Mouse (Mus musculus): Measurements from ENCODE around the gene Sstr4.

Gene Sstr4

GRCm38 (mm10) chr2:148393846-148394245 lies 1.3 kb upstream of the Sstr4 start:
- in situ Hi-C loops (cut with MboI, MseI): no loop called here

- in situ Hi-C loops (cut with MboI, MseI): no loop called here
These were observed 1.1 kb downstream of the Sstr4 start for GRCm38 (mm10) chr2:148396209-148396608.

GRCm38 (mm10) chr2:148397015-148397783 lies 2.1 kb downstream of the Sstr4 start:
- in situ Hi-C loops (cut with MboI, MseI): no loop called here

DNA sequence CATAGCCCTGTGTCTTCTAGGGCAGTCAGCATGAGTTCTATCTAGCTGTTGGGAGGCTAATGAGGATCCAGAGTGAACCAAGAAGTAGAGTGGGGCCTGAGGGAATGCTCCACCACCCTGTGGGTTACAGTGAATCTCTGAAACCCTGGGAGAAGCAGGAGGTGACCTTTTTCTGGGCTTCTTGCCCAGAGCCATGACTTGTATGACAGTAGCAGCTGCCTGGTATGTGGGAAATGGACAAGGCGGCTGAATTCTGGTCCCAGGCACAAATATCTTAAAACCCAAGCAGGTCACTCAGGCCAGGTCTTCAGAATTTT lies 2.6 kb downstream of the Sstr4 start:
- in situ Hi-C loops (cut with MboI, MseI): no loop called here

- in situ Hi-C loops (cut with MboI, MseI): no loop called here
These were observed 3.9 kb downstream of the Sstr4 start for GRCm38 (mm10) chr2:148398901-148399685.

DNA sequence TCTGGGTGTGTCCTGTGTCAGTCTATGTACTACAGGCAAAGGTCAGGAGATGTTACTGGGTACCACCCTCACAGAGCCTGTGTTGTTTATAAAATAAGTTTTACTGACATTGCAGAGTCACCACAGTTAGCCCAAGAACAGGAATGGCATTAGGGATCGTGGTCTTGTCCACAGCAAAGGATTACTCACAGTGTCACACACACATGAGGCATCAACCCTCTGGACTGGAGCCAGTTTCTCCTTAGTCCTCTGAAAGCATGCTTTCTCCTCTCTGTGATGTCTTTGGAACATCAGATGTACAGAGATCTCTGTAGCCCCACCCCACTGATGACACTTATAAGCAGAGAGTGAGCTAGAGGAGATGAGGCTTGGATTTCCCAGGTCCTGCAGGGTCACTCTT lies 7.1 kb downstream of the Sstr4 start:
- in situ Hi-C loops (cut with MboI, MseI): loop anchor here (10.0 kb wide), 1 partner anchor 1737 kb away; no protein-coding TSS in a partner anchor

GRCm38 (mm10) chr2:148404906-148405305 lies 9.8 kb downstream of the Sstr4 start:
- in situ Hi-C loops (cut with MboI, MseI): loop anchor here (10.0 kb wide), 1 partner anchor 1740 kb away; no protein-coding TSS in a partner anchor

- in situ Hi-C loops (cut with MboI, MseI): loop anchor here (10.0 kb wide), 1 partner anchor 1742 kb away; no protein-coding TSS in a partner anchor
These were observed 11.2 kb downstream of the Sstr4 start for GRCm38 (mm10) chr2:148406160-148406970.

DNA sequence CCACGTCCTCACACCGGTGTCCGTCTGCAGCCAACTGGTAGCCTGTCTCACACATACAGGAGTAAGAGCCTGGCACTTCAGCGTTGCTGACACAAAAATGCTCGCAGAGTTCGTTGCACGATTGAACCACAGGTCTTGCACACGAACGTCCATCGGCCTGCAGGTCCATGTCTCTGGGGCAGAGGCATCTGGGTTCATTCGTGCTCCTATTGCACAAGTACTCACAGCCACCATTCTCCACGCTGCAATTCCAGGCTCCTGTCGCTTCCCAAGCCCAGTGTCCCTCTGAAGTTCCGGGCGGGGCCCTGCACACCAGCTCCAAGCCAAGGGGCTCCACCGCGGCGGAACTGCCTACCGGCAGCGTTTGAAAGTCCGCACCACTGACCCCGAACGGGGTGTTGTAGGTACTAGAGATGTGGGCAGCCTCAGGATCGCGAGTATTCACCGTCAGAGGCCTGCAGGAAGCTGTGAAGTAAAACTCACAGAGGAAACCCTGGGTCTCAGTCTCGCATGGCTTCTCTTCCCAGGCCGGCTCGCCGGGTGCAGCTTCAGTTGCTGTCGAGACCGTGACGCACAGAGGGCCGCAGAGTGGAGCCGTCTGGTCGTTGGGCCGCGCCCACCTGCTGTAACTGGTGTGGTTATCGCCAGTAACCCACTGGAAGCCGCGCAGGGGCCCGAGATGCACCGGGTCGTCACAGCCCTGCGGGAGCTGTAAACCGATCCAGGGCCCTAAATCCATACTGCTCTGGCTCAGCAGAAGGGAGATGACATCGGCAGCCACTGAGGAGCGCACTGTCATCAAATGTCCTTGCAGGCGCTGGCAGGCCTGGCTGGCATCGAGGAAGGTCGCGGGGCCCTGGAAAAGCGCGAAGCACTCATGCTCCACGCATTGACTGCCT lies 12.1 kb downstream of the Sstr4 start:
- in situ Hi-C loops (cut with MboI, MseI): loop anchor here (10.0 kb wide), 1 partner anchor 1742 kb away; no protein-coding TSS in a partner anchor

GRCm38 (mm10) chr2:148407870-148408760 lies 13.0 kb downstream of the Sstr4 start, which contains the start of gene Thbd:
Gene Thbd (minus strand): TSS chr2:148408188.
- in situ Hi-C loops (cut with MboI, MseI): loop anchor here (10.0 kb wide), 1 partner anchor 1743 kb away; no protein-coding TSS in a partner anchor

DNA sequence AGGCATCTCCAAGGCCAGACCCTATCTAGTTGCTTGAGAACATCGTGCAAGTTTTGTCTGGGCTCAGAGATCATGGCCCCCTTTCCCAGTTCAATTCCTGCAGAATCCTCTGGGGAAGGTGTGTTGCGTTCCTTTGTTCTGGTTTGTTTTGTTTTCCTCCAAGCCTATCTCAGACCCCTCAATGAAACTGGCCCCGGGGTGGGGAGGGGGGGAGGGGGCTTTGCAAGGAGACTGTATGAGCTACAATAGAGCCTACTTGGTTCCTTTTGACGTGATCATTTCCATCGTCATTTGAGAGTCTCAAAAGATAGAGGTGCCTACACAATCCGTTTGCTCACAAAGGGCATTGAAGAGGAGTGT lies 13.6 kb downstream of the Sstr4 start:
- in situ Hi-C loops (cut with MboI, MseI): loop anchor here (10.0 kb wide), 1 partner anchor 1744 kb away; no protein-coding TSS in a partner anchor

GRCm38 (mm10) chr2:148409141-148409540 lies 14.0 kb downstream of the Sstr4 start:
- in situ Hi-C loops (cut with MboI, MseI): loop anchor here (10.0 kb wide), 1 partner anchor 1744 kb away; no protein-coding TSS in a partner anchor

- in situ Hi-C loops (cut with MboI, MseI): loop anchor here (10.0 kb wide), 1 partner anchor 1745 kb away; no protein-coding TSS in a partner anchor
These were observed 14.7 kb downstream of the Sstr4 start for GRCm38 (mm10) chr2:148409821-148410220.

- in situ Hi-C loops (cut with MboI, MseI): no loop called here
These were observed 24.0 kb downstream of the Sstr4 start for GRCm38 (mm10) chr2:148419151-148419550.

DNA sequence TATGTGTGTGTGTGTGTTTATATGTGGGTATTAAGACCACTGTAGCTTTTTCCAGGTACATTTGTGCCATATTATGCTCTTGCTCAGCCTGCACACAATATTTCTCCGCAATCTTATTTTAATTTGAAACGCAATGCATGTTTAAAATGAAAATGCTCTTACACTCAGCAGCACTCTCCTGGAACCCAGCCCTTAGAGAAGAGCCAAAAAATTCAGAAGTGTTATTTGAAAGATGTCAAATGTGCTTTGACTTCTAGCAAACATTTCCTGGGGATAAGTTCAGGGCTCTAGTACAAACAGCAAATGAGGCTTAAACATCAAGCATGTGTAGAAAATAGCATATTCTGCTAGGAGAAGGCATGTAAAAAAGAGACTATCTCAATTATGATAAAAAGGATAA lies 24.6 kb downstream of the Sstr4 start:
- in situ Hi-C loops (cut with MboI, MseI): no loop called here

GRCm38 (mm10) chr2:148421112-148421511 lies 26.0 kb downstream of the Sstr4 start:
- in situ Hi-C loops (cut with MboI, MseI): no loop called here

- in situ Hi-C loops (cut with MboI, MseI): no loop called here
These were observed 26.6 kb downstream of the Sstr4 start for GRCm38 (mm10) chr2:148421706-148422105.

- in situ Hi-C loops (cut with MboI, MseI): no loop called here
These were observed 30.7 kb downstream of the Sstr4 start for GRCm38 (mm10) chr2:148425709-148426382.

GRCm38 (mm10) chr2:148427553-148427952 lies 32.4 kb downstream of the Sstr4 start:
- in situ Hi-C loops (cut with MboI, MseI): no loop called here

Data from T-helper 2 cell (primary cell).